Mouse (Mus musculus) mouse trophoblast stem cell (cell line): Measurements from ENCODE around the gene March6.

ENCODE experiments used
- in situ Hi-C, 2 experiments: fragments of 300-500 bp; cut with MseI, MboI; formaldehyde crosslinking; loops; 2 replicates in 1 of 2; 3 replicates in 1 of 2; pipeline ENCODE4 v1.15.1; 2025

March6 gene

DNA sequence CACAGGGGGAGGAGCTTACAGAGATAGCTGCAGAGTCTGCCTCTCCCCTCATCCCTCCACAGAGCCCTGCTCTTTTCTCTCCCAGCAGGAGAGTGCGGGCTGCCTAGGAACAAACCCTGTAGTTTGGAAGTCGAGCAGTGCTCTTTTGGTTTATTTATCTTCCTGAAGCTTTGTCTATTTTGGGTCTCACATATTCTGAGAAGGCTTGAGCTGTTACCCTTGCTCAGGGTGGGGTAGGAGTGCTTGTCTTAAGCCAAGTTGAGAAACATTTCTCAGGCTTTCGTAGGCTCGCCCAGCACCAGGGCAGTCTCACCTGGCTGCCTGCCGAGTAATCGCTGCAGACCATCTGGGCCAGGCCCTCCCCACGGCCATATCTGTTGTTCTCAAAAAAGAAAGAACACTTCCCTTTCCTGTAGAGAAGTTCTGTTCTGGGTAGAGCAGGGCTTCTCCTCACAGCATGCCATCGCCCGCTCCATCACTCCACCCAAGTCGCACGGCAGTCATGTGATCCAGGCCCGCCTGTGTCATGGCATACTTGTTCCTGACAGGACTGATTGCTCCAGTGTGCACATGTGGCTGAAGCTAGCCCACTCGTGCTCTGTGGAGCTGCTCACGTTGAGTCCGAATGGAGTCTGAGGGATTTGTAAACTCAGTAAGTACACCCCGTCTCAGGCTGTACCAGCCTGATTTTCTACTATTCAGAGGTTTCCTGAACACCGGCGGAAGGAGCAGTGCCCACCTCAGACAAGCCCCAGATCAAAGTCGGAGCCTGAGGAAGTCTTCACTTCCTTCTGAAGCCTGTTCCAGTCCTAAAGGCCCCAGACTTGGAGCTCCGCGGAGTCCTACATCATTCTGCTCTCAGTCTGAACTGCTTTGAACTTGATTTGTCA is 112.8 kb downstream of the March6 start:
- in situ Hi-C loops, result loop anchor here (5.0 to 10.0 kb wide), 2 partner anchors 93 to 101 kb away; no protein-coding TSS in a partner anchor

DNA sequence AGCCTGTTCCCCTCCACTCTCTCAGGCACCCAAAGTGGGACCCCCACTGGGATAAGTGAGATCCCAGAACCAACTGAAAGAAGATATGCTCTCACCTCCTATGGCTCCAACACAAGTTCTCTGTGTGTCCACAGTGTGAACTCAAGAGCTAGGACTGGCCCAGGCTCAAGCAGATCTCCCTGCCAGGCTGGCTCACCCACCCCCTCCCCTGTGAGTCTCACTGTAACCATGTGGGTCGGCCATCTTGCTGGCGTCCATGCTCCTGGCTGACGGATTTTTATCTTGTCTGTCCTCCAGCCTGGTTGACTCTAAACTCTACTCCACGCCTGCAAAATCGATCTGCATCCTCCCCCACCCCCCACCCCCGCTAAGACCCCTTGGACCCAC is 113.5 kb downstream of the March6 start:
- in situ Hi-C loops, result loop anchor here (5.0 to 10.0 kb wide), 2 partner anchors 93 to 100 kb away; no protein-coding TSS in a partner anchor

DNA sequence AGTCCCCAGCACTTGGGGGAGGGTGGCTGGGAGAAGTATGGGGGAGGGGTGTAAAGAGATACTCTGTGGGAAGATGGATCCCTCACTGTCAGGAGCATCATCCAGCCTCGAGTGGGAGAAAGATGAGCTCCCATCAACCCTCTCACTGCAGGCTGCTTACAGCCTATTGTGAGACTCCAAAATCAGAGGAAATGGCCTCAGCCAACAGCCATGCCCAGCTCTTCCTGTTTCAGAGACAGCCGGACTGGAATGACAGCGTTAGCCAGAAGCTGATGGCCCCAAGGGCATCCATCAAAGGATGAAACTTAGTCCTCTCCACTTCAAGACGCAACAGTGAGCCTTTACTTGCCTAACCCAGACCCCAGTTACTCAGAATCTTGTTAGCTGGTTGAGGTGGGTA is 115.7 kb downstream of the March6 start:
- in situ Hi-C loops, result loop anchor here (5.0 to 10.0 kb wide), 2 partner anchors 90 to 98 kb away; no protein-coding TSS in a partner anchor

DNA sequence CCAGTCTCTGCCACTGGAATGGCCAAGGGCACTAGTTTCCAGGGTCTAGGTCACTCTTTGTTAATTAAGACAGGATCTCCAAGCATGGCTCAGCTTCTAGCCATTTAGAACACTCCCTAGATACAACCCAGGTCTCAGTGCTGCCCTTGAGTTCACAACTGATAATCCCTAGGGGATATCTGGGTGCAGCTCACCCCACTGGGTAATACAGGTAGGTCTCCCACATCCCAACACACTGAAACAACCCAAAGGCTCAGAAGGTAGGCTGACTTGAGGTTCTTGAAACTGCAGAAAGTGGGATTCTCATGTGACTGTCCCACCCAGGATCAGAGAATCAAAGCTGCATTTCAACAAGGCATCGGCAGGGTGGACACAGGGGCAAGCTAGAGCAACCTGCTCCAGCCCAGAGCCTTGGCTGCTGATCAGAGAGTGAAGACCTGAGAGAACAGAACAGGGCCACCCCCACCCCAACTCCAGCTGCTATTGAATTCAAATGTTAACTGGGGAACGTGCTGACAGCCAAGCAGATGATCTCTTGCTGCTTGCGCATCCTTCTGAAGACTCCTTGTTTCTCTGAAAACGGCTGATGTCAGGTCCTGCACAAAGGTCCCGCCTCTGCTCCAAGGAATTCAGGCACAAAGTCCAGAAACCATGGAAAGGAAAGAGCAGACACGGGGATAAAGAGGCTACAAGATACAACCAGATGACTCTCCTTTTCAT is 116.5 kb downstream of the March6 start:
- in situ Hi-C loops, result loop anchor here in 1 of 2 experiments (10.0 kb wide), 1 partner anchor 90 kb away; no protein-coding TSS in a partner anchor

DNA sequence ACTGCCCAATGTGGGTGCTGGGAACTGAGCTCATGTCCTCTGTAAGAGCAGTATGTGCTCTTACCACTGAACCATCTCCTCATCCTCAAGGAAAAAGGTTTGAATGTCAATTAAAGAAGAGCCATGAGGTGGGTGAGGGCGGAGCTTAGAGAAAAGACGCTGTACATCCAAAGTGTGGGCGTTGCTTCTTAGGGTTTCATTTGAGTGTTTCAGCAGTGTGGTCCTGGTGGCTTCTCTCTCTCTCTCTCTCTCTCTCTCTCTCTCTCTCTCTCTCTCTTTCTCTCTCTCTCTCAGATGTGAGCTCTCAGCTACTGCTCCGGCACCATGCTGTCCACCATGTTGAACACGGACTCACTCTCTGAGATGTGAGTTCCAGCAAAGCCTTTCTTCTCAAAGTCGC is 117.2 kb downstream of the March6 start:
- in situ Hi-C loops, result loop anchor here in 1 of 2 experiments (10.0 kb wide), 1 partner anchor 89 kb away; no protein-coding TSS in a partner anchor

DNA sequence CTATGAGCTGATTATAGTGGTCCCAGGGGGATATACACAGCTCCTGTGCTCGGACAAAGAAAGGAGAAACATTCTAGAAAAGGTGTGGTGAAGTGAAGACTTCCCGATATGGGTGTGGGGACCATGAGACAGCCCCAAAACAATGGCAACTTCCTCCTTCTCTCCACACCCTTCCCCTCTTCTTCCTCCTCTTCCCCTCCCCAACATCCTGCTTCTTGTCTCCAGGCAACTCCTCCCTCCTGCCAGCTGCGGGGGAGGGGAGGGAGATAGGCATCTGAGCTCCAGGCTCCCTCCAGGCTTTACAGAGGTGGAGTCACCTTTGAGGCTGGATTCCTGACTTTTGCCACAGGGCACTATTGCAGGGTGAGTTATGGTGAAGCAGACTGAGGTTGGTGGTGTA is 117.9 kb downstream of the March6 start:
- in situ Hi-C loops, result loop anchor here in 1 of 2 experiments (10.0 kb wide), 1 partner anchor 88 kb away; no protein-coding TSS in a partner anchor

DNA sequence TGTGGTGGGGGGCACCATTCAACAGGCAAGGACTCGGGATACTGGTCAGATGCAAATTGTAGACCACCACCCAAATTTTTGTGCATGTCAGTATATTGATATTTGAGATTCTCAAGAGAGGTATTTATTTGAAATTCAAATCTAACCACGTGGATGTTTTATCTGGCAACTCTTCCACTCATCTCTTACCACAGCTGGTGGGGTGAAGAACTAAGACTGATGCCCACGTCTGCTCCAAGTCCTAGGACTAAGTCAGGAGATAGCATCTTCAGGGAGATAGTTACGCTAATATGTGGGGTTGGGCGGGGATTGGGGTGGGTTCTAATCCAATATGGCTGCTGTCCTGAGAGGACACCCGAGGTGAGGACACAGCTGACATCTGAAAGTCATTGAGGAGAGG is 118.4 kb downstream of the March6 start:
- in situ Hi-C loops, result loop anchor here in 1 of 2 experiments (10.0 kb wide), 1 partner anchor 88 kb away; no protein-coding TSS in a partner anchor

DNA sequence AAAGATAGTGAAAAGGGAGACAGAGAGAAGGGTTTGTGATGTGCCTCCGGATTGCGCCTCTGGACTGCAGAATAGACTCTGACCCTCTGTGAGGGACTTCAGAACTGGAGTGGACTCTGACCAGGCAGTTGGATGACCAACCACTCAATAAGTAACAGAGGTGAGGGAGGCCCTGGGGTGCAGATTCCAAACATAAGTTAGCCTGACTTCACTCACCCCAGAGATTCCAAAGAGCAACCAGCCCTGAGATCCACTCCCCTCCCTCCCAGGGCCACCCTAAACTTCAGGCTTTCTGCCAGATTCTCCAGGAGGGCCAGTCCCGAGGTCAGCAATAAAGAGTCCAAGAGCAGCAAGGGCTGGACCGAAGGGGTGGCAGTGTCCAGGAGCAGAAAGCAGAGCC is 123.4 kb downstream of the March6 start:
- in situ Hi-C loops, result no loop called here

DNA sequence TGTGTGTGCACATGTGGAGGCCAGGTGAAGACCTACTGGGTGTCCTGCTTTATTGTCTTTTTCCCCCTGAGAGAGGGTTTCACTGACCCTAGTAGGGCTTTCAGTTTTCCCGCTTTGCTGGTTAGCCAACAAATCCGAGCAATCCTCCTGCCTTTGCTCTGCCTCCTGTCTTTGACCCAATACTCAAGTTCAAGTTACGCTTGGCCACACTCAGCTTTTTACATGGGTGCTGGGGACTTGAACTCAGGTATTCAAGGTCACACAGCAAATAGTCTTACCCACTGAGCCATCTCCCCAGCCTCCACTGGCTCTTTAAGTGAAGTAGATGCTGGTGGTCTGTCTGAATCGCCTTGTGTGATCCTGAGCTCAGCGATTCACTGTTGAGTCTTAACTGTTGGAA is 124.0 kb downstream of the March6 start:
- in situ Hi-C loops, result no loop called here
